In the genomic region with DNA sequence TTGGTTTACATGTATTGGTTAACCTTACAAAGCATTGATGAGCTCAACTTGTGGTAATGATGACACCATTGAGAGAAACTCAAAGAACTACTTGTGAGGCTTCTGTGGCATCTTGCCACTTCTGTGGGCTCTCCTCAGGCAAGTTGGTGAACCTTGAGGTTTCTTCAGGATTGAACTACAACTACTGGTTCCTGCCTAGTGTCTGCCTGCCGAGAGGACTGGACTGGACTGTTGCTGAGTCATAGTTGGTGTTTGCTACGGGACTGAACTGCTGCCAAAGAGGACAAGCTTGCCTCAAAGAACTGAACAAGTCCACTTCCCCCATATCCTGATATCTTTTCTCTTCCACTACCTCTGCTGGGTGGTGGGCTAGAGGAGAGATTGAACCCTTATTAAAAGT, we compare ENCODE assay signal across 29 mouse cellular contexts. TPM values are rescaled to one million over a fixed set of nuclear protein-coding genes. Genes with fewer than 3 reads are reported as not detected.
A peak's percentile ranks its signal among the peaks of the same experiment; 100 is the strongest.
DNase-seq lines count a peak whose midpoint lies in the region; ATAC-seq and TF ChIP-seq lines count a peak whose summit lies in the region.
"Had no signal": no experiment of that assay in that cellular context is flagged by ENCODE, and none has a peak within 500 bp of the region (broad histone marks: within the 10 kb centered on the region; RNA-seq: fewer than 3 reads in every experiment).

No protein-coding gene starts in this region.

- CTCF ChIA-PET in Patski (lab: Charles Lee): interaction anchor here (1.5 kb wide), 1 partner anchor 18 kb away, joined by 4 read pairs; no protein-coding TSS in a partner anchor

- H3K27me3 ChIP-seq in kidney, embryonic 14.5 days (ENCODE audit: control insufficient read depth, insufficient read depth, low read length): no peaks in the 10 kb centered on the region
- H3K27me3 ChIP-seq in Patski: no peaks in the 10 kb centered on the region
- H3K27me3 ChIP-seq: embryonic facial prominence, embryonic 13.5 days; forebrain, embryonic 13.5 days; intestine, embryonic 15.5 days; limb, embryonic 13.5 days; liver, embryonic 13.5 days; midbrain, embryonic 15.5 days had no signal

- WGBS in kidney, embryonic 14.5 days: 83% methylated on average over 2 of the region's 2 CpGs

- DNase-seq in kidney, adult 11 months: peak; percentile 10
- peak; percentile 80 for DNase-seq in 3T3-L1 (ENCODE audit: low read depth, low spot score)
- peak; percentile 50 for DNase-seq in Patski (ENCODE audit: low read depth, low spot score)
- no peak for DNase-seq in right cerebral cortex, postnatal 4 days
- no peak for DNase-seq in cerebellum, postnatal 4 days (ENCODE audit: low spot score in 2 of 2)
- DNase-seq in urinary bladder, postnatal 25 days (ENCODE audit: low spot score): no peak
- DNase-seq: adrenal gland, adult 2 months; B cell, adult 2 months; cerebellum, adult 11 months; cerebellum, postnatal 10 days; gastrocnemius, adult 2 months; liver, embryonic 13.5 days; lung, embryonic 14.5 days; right cerebral cortex, adult 18-20 months had no signal

- H3K4me1 ChIP-seq in kidney, embryonic 14.5 days (ENCODE audit: control insufficient read depth, insufficient read depth, low read length): no peaks in the 10 kb centered on the region
- H3K4me1 ChIP-seq: embryonic facial prominence, embryonic 13.5 days; forebrain, embryonic 13.5 days; hindbrain, embryonic 10.5 days; intestine, embryonic 15.5 days; limb, embryonic 13.5 days; liver, embryonic 13.5 days; midbrain, embryonic 15.5 days had no signal

- in situ Hi-C loops in Patski (cut with MboI; ENCODE audit: low pct_unique_long_range_greater_than_20kb): no loop called here

- POLR2A ChIA-PET in Patski (lab: Charles Lee): no interaction called here

- H3K4me2 ChIP-seq in kidney, embryonic 14.5 days (replicated peaks; ENCODE audit: low read depth, low read length): no peak overlapping the region
- H3K4me2 ChIP-seq: embryonic facial prominence, embryonic 13.5 days; forebrain, embryonic 13.5 days; intestine, embryonic 15.5 days; limb, embryonic 13.5 days; liver, embryonic 13.5 days; lung, embryonic 14.5 days; midbrain, embryonic 15.5 days had no signal

- H3K9ac ChIP-seq in kidney, embryonic 14.5 days (ENCODE audit: low read depth, low read length): no peak overlapping the region
- H3K9ac ChIP-seq: embryonic facial prominence, embryonic 13.5 days; forebrain, embryonic 13.5 days; intestine, embryonic 15.5 days; limb, embryonic 13.5 days; liver, embryonic 13.5 days; lung, embryonic 14.5 days; midbrain, embryonic 15.5 days had no signal

- TF ChIP-seq CTCF in Patski (IDR thresholded peaks at IDR 0.05): no peak

- no peak for ATAC-seq in kidney, embryonic 14.5 days (ENCODE audit: low FRiP score, low TSS enrichment)
- peak; percentile 47 for ATAC-seq in Patski
- ATAC-seq in hematopoietic stem cell, adult 5-6 weeks (replicated peaks in 1 of 2; ENCODE audit: insufficient read depth in 1 of 2, low FRiP score in 2 of 2, low TSS enrichment in 1 of 2, low read depth in 1 of 2, poor library complexity in 2 of 2, severe bottlenecking in 2 of 2): peak; percentile 72 to 75; a peak in 3 of 4 replicates
- ATAC-seq: forebrain, embryonic 13.5 days; hindbrain, embryonic 16.5 days; intestine, embryonic 15.5 days; midbrain, embryonic 15.5 days had no signal

- H3K4me3 ChIP-seq in kidney, embryonic 14.5 days (ENCODE audit: low read length): no peak overlapping the region
- H3K4me3 ChIP-seq: embryonic facial prominence, embryonic 13.5 days; erythroblast, embryonic 14.5 days; forebrain, embryonic 13.5 days; gastrocnemius, adult 2 months; heart, embryonic 10.5 days; hindbrain, embryonic 10.5 days; intestine, embryonic 15.5 days; layer of hippocampus, adult 2 months; limb, embryonic 13.5 days; liver, embryonic 13.5 days; midbrain, embryonic 15.5 days had no signal

- H3K36me3 ChIP-seq in kidney, embryonic 14.5 days (ENCODE audit: control insufficient read depth, insufficient read depth, low read length): no peaks in the 10 kb centered on the region
- H3K36me3 ChIP-seq: embryonic facial prominence, embryonic 13.5 days; heart, embryonic 10.5 days; hindbrain, embryonic 10.5 days; intestine, embryonic 15.5 days; limb, embryonic 13.5 days; liver, embryonic 13.5 days; midbrain, embryonic 15.5 days had no signal

- H3K9me3 ChIP-seq in kidney, embryonic 14.5 days (ENCODE audit: control insufficient read depth, low read length): no peaks in the 10 kb centered on the region
- H3K9me3 ChIP-seq: embryonic facial prominence, embryonic 13.5 days; forebrain, embryonic 13.5 days; heart, embryonic 10.5 days; hindbrain, embryonic 10.5 days; intestine, embryonic 15.5 days; limb, embryonic 13.5 days; liver, embryonic 13.5 days; midbrain, embryonic 15.5 days had no signal

- no peak overlapping the region for H3K27ac ChIP-seq in kidney, embryonic 14.5 days (ENCODE audit: low read depth, low read length)
- H3K27ac ChIP-seq: embryonic facial prominence, embryonic 13.5 days; forebrain, embryonic 13.5 days; gastrocnemius, adult 2 months; heart, embryonic 10.5 days; hindbrain, embryonic 10.5 days; intestine, embryonic 15.5 days; kidney, postnatal 0 days; layer of hippocampus, adult 2 months; limb, embryonic 13.5 days; liver, embryonic 13.5 days; midbrain, embryonic 15.5 days had no signal

RNA-seq across cellular contexts. Expression of a gene that starts 39.2 kb away (rescaled TPM):
- polyA plus RNA-seq in kidney, embryonic 14.5 days (2014; fragmentation: Nextera tagmentation; extraction: Ambion mirVana): 0.34 and 0.50 TPM in 2 replicates
- polyA plus RNA-seq in Patski (2021): 1.8 TPM
- not detected in 2 replicates for total RNA-seq in hematopoietic stem cell, adult 5-6 weeks (2017)
- total RNA-seq: layer of hippocampus, adult 2 months; megakaryocyte-erythroid progenitor cell, adult 5-6 weeks had no signal
- polyA plus RNA-seq: adrenal gland, adult 2 months; erythroblast, embryonic 14.5 days; forebrain, embryonic 13.5 days; hindbrain, embryonic 16.5 days; liver, embryonic 13.5 days; midbrain, embryonic 15.5 days; neural tube, embryonic 14.5 days had no signal

Comparison
In these comparisons a context has a peak if more than half of its experiments do, and no peak if none do; other contexts are left out.
1. DNase-seq: peak in kidney, adult 11 months (single experiment), 3T3-L1 (single experiment) and Patski (single experiment); none in right cerebral cortex, postnatal 4 days (single experiment), cerebellum, postnatal 4 days (0 of 2) and urinary bladder, postnatal 25 days (single experiment).